Mouse (Mus musculus): ENCODE data around the gene Defb36.

Gene Defb36

GRCm38 (mm10) chr2:152622151-152622550 is 18.0 kb downstream of the Defb36 start:
- no peak for DNase-seq (ENCODE audit: low spot score)

- no peak for DNase-seq (ENCODE audit: low spot score)
These were observed 18.8 kb downstream of the Defb36 start, which contains the start of gene Defb25 for GRCm38 (mm10) chr2:152622953-152623352. Gene Defb25, minus strand, starts transcription at chr2:152623053.

GRCm38 (mm10) chr2:152624566-152624965 is 20.4 kb downstream of the Defb36 start:
- no peak for DNase-seq (ENCODE audit: low spot score)

GRCm38 (mm10) chr2:152625256-152625655 is 21.1 kb downstream of the Defb36 start:
- DNase-seq (ENCODE audit: low spot score): no peak

- DNase-seq (ENCODE audit: low spot score): no peak
These were observed 22.9 kb downstream of the Defb36 start, which contains the start of gene Rem1 for GRCm38 (mm10) chr2:152626774-152627591. Gene Rem1, plus strand, starts transcription at chr2:152626951.

GRCm38 (mm10) chr2:152628066-152628465 is 23.9 kb downstream of the Defb36 start:
- no peak for DNase-seq (ENCODE audit: low spot score)

GRCm38 (mm10) chr2:152629239-152629638 is 25.1 kb downstream of the Defb36 start:
- DNase-seq (ENCODE audit: low spot score): no peak

- no peak for DNase-seq (ENCODE audit: low spot score)
These were observed 25.8 kb downstream of the Defb36 start for GRCm38 (mm10) chr2:152629904-152630303.

GRCm38 (mm10) chr2:152633334-152633733 is 29.2 kb downstream of the Defb36 start:
- DNase-seq (ENCODE audit: low spot score): peak; percentile 30

GRCm38 (mm10) chr2:152634311-152634710 is 30.2 kb downstream of the Defb36 start:
- no peak for DNase-seq (ENCODE audit: low spot score)

- no peak for DNase-seq (ENCODE audit: low spot score)
These were observed 32.3 kb downstream of the Defb36 start for GRCm38 (mm10) chr2:152636246-152637005.

- no peak for DNase-seq (ENCODE audit: low spot score)
These were observed 32.8 kb downstream of the Defb36 start for GRCm38 (mm10) chr2:152637006-152637322.

- DNase-seq (ENCODE audit: low spot score): no peak
These were observed 33.3 kb downstream of the Defb36 start for GRCm38 (mm10) chr2:152637381-152637780.

- DNase-seq (ENCODE audit: low spot score): no peak
These were observed 34.7 kb downstream of the Defb36 start for GRCm38 (mm10) chr2:152638865-152639264.

- DNase-seq (ENCODE audit: low spot score): no peak
These were observed 35.4 kb downstream of the Defb36 start for GRCm38 (mm10) chr2:152639406-152640113.

- no peak for DNase-seq (ENCODE audit: low spot score)
These were observed 48.9 kb downstream of the Defb36 start for GRCm38 (mm10) chr2:152652901-152653620.

- peak; percentile 49 for DNase-seq (ENCODE audit: low spot score)
These were observed 50.0 kb downstream of the Defb36 start for GRCm38 (mm10) chr2:152653874-152654715.

- DNase-seq (ENCODE audit: low spot score): no peak
These were observed 53.3 kb downstream of the Defb36 start for GRCm38 (mm10) chr2:152657398-152657797.

- DNase-seq (ENCODE audit: low spot score): no peak
These were observed 57.0 kb downstream of the Defb36 start for GRCm38 (mm10) chr2:152661163-152661562.

Measured in yolk sac, embryonic 10.5 days (tissue).